ENCODE assay signal across 10 mouse cellular contexts in the genomic region with DNA sequence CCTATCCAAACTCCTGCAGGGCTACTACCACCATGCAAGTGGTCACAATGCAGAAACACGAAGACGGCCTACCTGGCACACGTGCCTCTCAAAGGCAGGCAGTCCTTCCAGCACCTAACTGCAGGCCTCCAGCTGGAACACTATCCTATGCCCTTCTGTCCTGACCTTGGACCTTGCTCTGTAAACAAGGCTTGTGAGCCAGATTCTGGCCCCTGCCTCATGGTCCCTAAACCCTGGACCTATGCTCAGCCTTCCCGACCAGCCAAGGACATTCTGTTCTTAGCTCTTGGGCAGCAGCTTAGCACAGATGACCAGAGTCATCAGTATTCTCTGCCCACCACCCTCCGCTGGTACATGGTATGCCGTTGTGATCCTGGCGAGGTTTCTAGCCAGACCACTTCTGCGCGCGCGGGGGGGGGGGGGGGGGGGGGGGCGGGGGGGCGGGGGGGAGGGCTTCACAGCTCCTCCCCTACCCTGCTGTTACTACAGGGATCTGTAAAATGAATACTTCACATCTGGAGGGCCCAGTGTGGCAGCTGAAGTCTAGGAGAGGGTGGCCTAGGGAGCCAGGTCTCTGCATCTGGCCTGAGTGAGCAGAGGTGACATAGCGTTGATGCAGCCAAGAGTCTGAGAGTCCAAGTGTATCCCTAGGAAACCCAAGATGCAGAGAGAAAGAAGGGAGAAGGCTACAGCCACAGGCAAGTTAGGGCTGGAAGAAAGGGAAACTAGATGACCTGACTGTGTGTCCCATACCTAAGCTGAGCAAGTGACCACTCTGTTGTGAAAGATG.
DNase-seq lines count a peak whose midpoint lies in the region; ATAC-seq lines count a peak whose summit lies in the region.
"Had no signal": no experiment of that assay in that cellular context is flagged by ENCODE, and none has a peak within 500 bp of the region (broad histone marks: within the 10 kb centered on the region; RNA-seq: fewer than 3 reads in every experiment).

No protein-coding gene starts in this region.

- no peaks in the 10 kb centered on the region for H3K27me3 ChIP-seq in heart, embryonic 11.5 days (ENCODE audit: control insufficient read depth, insufficient read depth, low read length)

- H3K9me3 ChIP-seq in heart, embryonic 11.5 days (replicated peaks; ENCODE audit: control insufficient read depth, low read length): no peaks in the 10 kb centered on the region

- H3K4me2 ChIP-seq in heart, embryonic 11.5 days: no peak overlapping the region

- ATAC-seq in heart, embryonic 11.5 days (replicated peaks; ENCODE audit: insufficient number of reproducible peaks, low FRiP score, low TSS enrichment): no peak

- H3K4me1 ChIP-seq in heart, embryonic 11.5 days (ENCODE audit: control insufficient read depth, insufficient read depth, low read length): peaks cover 39% of the 10 kb centered on the region

- no peaks in the 10 kb centered on the region; the same call in 1 of the 2 replicates for H3K36me3 ChIP-seq in heart, embryonic 11.5 days (ENCODE audit: control insufficient read depth, insufficient read depth, low read length)

- peak overlapping the region; percentile 47; the same call in 1 of the 2 replicates for H3K9ac ChIP-seq in heart, embryonic 11.5 days (ENCODE audit: low read depth, low read length)

- H3K4me3 ChIP-seq in heart, embryonic 11.5 days (ENCODE audit: low read depth, low read length): no peak overlapping the region

- peak; percentile 78 for DNase-seq in adrenal gland, postnatal 14 days
- DNase-seq in adrenal gland, adult 8-10 months: no peak
- DNase-seq in kidney, postnatal 25 days: peak; percentile 85 to 97
- peak; percentile 72 for DNase-seq in lung, postnatal 14 days
- no peak for DNase-seq in cerebellum, postnatal 25 days
- DNase-seq in cerebellum, postnatal 14 days: no peak
- DNase-seq in layer of hippocampus, adult 11-12 months (ENCODE audit: low spot score): no peak
- DNase-seq: B cell, adult 2 months; cerebellum, postnatal 10 days had no signal

- H3K27ac ChIP-seq in heart, embryonic 11.5 days (ENCODE audit: low read depth, low read length): no peak overlapping the region

- 45% methylated on average over 8 of the region's 14 CpGs for WGBS in heart, embryonic 11.5 days (ENCODE audit: insufficient replicate concordance)

Comparison
In these comparisons a context has a peak if more than half of its experiments do, and no peak if none do; other contexts are left out.
1. DNase-seq: peak in adrenal gland, postnatal 14 days (single experiment), kidney, postnatal 25 days (2 of 2) and lung, postnatal 14 days (single experiment); none in adrenal gland, adult 8-10 months (single experiment), cerebellum, postnatal 25 days (0 of 2), cerebellum, postnatal 14 days (0 of 2) and layer of hippocampus, adult 11-12 months (single experiment).